Mouse (Mus musculus) erythroblast, embryonic 14.5 days (primary cell): ENCODE results near the gene Cxcl9.

ENCODE experiments used
- GATA1 ChIP-seq: IDR thresholded peaks from 2 replicates; pipeline ENCODE4 v1.6.1; 2012; ENCODE audit warnings: low read length, inconsistent platforms, mixed read lengths
- TAL1 ChIP-seq: IDR thresholded peaks from 3 replicates; pipeline ENCODE4 v1.6.1; 2012; ENCODE audit warnings: low read length, inconsistent platforms, mixed read lengths

DNA sequence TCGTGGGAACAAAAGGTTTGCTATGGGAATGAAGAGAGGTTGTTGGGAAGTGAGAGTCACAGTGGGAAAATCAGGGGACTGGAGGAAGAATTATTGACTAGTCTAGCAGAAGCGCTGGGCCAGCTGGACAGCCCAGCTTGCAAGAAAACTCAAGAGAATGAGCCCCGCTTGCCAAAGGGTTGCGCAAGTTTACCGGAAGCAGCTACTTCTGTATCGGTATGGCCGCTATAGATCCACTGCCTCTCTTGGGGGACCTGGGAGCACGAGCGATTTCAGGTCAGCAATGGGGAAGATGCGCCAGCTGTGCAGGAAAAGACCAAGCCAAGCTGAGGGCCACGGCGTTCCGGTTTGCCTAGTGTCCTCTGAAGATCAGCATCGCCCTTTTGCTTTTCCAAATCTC, 9.3 kb downstream of the Cxcl9 start:
- no peak for TF ChIP-seq GATA1
- no peak for TF ChIP-seq TAL1
